Mouse (Mus musculus) adrenal gland, postnatal 10 days (tissue): Measurements from ENCODE around the gene Commd9. TPM values are rescaled to one million over a fixed set of nuclear protein-coding genes. Genes with fewer than 3 reads are reported as not detected.

Experiments
- DNase-seq: peaks from one replicate; pipeline ENCODE4 v3.0.0; 2021; ENCODE audit warnings: mixed read lengths
- total RNA-seq, 2 experiments: library from RNA; stranded (reverse); gene quantifications; 2 replicates each; pipeline ENCODE4 v1.2.3; 2021

Gene Commd9
- total RNA-seq, 2 experiments from 2014 or later, result 33.8 to 36.2 TPM

DNA sequence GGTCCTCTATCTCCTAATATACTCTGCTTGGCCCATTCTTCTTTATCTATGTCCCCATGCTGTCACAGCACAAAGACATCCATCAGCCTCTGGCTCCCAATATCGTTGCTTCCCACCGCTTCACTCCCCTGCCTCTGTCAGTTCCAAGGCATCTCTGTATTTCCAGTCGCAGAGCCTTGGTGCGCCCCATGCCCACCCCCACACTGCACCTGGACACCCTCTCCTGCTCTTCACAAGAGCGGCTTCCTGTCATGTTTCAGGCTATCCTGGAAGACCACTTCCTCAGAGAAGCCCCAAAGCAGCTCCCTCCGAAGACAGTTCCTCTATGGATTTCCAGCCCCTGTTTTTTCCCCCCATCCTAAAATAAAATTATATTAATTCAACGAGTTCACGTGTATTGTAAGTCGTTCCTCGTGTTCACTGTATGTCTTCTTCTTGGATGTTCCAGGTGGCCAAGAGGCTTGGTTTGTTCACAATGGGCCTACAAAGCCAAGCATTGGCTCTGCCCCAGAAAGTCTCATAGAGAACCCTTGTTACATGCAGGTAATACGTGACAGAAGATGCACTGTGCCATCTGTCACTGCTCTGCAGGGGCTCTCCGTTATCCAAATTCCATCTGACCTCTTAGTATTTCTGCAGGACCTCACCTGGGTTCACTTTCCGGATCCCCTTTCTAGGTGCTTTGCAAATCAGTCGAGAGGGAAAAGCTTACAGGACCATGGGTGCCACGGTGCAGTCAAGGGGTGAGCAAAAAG, 23.5 kb downstream of the Commd9 start:
- DNase-seq, result no peak

DNA sequence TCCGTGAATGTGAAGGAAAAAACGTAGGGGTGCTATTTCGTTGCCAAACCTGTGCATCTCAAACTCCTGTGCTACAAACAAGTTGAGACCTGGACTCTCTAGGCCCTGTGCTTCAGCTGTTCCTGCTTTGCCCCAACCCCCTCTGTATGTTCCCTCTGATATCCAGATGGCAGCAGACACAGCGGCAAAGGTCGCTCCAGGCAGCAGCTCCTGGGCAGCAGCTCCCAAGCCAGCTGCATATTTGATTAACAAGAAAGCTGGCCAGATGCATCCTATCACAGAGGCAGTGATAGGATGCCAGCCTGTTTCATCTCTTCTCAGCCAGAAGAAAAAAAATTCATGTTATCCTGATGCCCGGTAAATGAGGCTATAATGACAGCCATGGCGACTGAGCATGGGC, 32.5 kb downstream of the Commd9 start:
- DNase-seq, result peak; percentile 16

DNA sequence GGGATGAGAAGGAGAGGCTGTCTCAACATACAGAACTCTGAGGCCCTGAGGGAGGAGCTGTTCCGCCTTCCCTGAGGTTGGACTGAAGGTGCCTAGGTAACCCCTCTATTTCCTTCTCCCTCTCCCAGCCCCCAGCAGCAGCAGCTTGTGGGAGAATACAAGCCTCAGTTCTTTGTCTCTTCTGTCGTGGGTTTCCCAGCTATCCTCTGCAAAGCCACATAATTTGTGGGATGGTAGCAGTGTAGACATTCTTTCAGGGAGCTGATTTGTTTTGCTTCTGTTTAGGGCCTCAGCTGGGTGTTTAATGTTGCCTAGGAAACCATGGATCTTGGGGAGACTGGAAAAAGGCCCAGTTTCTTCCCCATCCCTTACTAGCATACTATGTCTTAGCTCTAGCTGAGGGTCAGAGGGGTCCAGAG, 34.1 kb downstream of the Commd9 start:
- no peak for DNase-seq

DNA sequence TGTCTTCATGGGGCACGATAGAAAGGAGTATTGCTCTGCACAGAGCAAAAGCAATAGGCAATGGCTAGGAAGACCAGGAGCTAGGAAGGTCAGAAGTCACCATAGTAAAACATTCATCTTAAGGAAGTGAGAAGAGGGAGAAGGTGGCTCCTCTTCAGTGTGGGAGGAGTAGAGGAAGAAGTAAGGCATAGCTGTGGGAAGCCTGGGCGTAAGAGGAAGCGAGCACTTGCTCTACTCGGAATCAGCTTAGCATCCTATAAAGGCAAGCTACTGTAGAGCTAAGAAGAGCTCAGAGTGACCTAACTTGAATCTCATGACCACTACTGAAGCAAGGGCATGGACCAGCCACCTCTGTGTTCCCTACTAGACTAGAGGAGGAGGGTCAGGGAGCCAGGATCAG, 36.3 kb downstream of the Commd9 start:
- no peak for DNase-seq

DNA sequence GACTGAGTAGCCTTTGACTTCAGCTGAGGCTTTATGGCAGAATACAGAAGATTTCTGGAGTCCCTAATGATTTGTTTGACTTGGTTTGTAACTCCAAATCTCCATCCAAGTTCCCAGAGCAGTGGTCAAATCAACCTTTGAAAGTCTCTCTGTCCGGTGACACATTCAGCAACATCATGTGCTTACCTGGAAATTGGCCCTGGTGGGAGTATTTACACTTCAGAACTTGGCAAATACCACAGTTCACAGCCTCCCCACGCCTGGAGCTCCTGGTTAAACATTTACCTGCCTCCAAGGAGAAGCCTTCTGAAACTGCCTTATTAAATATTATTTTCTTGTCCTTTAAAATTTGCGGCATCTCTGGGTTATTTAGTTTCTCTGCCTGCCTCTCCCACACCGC, 37.1 kb downstream of the Commd9 start:
- DNase-seq, result no peak

DNA sequence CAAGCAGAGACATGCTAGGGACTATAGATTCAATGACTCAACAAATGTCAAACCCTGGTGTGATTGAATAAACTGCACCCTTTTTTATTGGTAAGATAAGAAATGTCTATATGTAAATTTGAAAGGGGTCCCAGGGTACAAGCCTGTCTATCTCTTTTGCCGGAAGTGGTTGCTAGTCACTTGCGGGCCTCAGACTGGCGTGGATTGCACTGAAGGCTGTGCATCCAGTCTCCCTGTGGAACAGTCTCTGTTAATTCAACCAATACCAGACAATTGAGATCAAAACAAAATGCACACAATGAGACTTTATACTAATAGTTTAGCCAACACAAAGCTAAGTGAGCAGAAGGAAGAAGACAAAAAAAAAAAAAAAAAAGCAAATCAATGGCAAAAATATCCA, 39.1 kb downstream of the Commd9 start:
- DNase-seq, result no peak

DNA sequence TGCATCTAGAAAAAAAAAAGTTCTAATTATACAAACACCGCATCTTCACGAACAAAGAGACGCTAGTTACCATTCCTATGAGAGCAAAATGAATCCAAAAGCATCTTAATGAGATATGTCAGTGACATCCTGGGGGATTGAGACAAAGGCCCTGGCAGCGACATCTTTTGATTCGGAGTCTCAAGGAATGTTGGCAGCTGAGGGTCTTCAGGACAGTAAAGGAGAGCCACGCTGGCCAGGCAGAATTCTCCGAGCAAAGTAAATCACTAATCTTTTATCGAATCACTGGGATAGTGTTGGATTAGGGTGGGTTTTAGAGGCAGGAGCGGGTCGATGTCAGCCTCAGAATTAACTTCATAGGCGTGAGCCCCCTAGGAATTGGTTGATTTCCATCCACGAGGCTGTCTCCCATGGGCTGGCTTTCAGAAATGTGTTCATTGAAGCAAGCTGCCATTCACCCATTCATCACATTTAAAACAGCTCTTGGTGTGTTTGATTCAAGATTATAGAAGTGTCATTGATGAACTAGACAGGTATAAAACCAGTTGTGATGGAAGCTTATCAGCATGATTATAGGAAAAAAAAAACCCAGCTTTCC, 39.6 kb downstream of the Commd9 start:
- no peak for DNase-seq

DNA sequence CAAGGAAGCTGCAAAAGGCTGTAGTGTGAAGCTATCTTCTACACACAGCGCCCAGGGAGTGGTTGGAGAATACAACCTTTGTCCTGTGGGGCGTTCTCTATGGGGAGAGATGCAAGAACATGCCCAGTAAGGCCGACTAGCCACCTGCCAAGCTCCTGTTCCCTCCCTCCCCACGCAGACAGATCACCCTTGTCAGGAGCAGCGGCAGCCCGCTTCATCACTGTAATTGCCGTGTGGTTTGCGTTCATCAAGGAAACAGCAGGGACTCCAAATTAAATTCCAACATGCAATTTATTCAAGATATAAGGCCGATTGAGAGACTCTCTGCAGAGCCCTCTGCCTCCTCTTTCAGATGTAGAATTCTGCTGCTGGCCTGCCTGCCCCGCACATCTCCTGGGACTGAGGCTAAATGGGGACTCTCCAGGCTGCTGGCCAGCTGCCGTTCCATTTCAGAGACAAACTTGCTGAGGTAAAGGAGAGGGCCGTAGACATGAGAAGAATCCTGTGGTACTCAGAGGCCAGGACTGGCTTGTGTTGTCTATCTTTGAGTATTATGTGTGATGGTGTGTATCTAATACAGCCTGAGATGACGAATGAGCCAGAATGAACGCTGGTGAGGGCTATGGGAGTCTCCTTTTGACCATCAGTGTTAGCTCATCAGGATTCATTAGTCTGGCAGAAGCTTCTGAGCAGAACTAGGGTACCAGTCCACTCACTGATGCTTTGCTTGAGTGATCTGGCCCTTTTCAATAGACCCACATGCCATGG, 46.3 kb downstream of the Commd9 start:
- peak; percentile 33 for DNase-seq

DNA sequence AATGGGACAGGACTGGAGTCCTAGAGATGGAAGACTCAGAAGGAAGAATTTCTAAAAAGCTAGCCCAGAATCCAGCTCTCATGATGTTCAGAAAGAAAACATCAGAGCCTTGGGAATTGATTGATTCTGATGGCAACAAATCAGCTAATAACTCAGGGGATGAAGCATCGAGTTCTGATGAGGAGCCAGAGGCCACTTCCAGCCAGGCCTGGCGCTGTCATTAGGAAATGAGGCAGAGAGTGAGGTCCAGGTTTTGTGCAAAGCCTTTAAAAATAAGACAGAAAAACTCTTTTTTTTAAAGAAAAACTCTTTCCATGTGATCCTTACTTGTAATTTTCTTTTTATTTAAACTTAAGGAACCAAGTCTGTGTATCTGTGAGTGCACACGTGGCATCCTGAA, 47.3 kb downstream of the Commd9 start:
- no peak for DNase-seq

DNA sequence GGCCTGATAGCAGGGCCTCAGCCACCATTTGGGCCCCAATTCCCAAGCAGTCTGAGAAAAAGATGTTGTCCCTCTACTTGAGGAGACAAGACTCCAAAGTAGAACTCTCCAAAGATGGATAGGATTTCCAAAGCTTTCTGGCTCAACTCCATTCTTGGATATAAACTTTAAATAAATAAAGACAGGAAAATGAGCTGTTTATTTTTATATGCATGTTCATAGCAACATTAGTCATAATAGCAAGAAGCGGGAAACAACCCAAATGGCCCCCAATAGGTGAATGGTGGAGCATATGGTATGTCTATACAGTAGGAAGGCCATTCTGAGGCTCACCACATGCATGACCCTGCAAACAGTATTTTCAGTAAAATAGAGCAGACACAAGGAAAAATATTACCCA, 49.0 kb downstream of the Commd9 start:
- DNase-seq, result no peak

DNA sequence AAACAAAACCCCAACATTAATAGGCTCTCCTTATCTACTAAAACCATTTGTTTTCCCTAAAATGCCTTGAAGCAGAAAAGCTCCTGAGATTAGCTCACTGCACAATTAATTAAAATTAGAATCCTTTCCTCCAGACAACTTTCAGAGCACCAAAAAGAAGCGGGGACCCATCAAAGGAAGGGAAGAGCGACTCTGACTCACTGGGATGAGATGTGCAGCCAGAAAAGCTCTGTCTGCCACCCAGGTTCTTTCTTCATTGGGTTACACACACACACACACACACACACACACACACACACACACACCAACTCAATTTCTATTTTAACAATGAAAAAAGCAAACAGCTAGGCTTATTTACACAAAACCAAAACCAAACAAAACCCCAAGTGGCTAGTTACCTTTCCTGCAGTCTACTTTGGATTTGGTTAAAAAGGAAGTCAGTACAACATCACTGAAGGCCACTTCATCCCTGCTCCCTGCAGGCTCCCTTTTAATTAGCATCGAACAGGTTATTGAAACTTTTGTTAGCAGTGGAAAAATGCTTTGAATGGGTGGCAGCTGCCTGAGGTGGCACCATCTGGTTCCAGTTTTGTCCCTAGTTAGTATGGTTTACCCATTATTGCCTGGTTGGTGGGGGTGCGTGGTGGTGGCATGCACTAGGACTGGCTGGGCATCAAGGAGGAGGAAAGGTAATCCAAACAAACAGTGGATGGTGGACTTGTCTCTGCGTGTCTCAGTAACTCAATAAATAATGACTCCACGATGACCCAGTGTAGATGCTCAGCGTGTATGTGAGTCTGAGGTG, 64.9 kb downstream of the Commd9 start:
- DNase-seq, result no peak

Other genes with a start within 250 kb of the Commd9 start
- gene Rag1, start 236.7 kb upstream of the Commd9 start, total RNA-seq, result under 1 TPM; 0.42 to 0.60 TPM
- 10 to 100 TPM; 37.1 to 46.2 TPM for gene B230118H07Rik, start 236.7 kb upstream of the Commd9 start, total RNA-seq
- 10 to 100 TPM; 17.0 to 18.1 TPM for gene Traf6, start 207.8 kb upstream of the Commd9 start, total RNA-seq
- gene Prr5l, start 3.2 kb upstream of the Commd9 start, total RNA-seq, result 1 to 10 TPM; 4.9 to 7.2 TPM